Mouse (Mus musculus) heart, embryonic 16.5 days (tissue): ENCODE results near the gene Sash3. TPM values are rescaled to one million over a fixed set of nuclear protein-coding genes. Genes with fewer than 3 reads are reported as not detected.

Experiments
- ATAC-seq: fragments of 200-750 bp; cut with Nextera tagmentation; replicated peaks from 2 replicates; pipeline ENCODE4 v1.8.0; 2017; ENCODE audit warnings: moderate number of reproducible peaks; ENCODE audit not compliant: insufficient read depth, low FRiP score; ENCODE audit errors: extremely low read depth
- H3K27ac ChIP-seq: fragments of 300-500 bp; sonication (generic); 2 replicates; pipeline ENCODE4 v1.5.1; 2014; ENCODE audit warnings: mild to moderate bottlenecking, low read length, control low read depth, moderate library complexity
- H3K27me3 ChIP-seq: fragments of 300-500 bp; sonication (generic); 2 replicates; pipeline ENCODE4 v1.6.1; 2014; ENCODE audit warnings: low read length, mixed read lengths; ENCODE audit not compliant: control insufficient read depth, insufficient read depth
- H3K36me3 ChIP-seq: fragments of 300-500 bp; sonication (generic); 2 replicates; pipeline ENCODE4 v1.6.1; 2014; ENCODE audit not compliant: control insufficient read depth, insufficient read depth
- H3K4me1 ChIP-seq: fragments of 300-500 bp; sonication (generic); 2 replicates; pipeline ENCODE4 v1.6.1; 2014; ENCODE audit warnings: low read length, mixed read lengths; ENCODE audit not compliant: control insufficient read depth, insufficient read depth
- H3K4me2 ChIP-seq: fragments of 300-500 bp; sonication (generic); 2 replicates; pipeline ENCODE4 v1.6.1; 2014; ENCODE audit warnings: low read depth, mild to moderate bottlenecking, control low read depth, low read length
- H3K4me3 ChIP-seq: fragments of 300-500 bp; sonication (generic); 2 replicates; pipeline ENCODE4 v1.5.1; 2014; ENCODE audit warnings: mild to moderate bottlenecking, control low read depth, low read length
- H3K9ac ChIP-seq: fragments of 300-500 bp; sonication (generic); 2 replicates; pipeline ENCODE4 v1.6.1; 2014; ENCODE audit warnings: low read length, control low read depth
- H3K9me3 ChIP-seq: fragments of 300-500 bp; sonication (generic); replicated peaks from 2 replicates; pipeline ENCODE4 v1.6.1; 2016; ENCODE audit warnings: low read length; ENCODE audit not compliant: control insufficient read depth
- WGBS: fragments of 180-500 bp; shearing (Covaris S2); extraction: QIAGEN DNeasy Blood & Tissue Kit; methylation state at CpG from one replicate; pipeline ENCODE4 v1.1.7; 2014; 5-methylcytosine and 5-hydroxymethylcytosine counted together
- polyA plus RNA-seq: library from polyadenylated mRNA; unstranded; fragments of >200 nt; fragmentation: Nextera tagmentation; extraction: Ambion mirVana; gene quantifications from 2 replicates; pipeline ENCODE4 v1.2.1, GENCODE M21; 2015

The Sash3 gene
- polyA plus RNA-seq, 1 experiment from 2014 or later, result 22.3 TPM

DNA sequence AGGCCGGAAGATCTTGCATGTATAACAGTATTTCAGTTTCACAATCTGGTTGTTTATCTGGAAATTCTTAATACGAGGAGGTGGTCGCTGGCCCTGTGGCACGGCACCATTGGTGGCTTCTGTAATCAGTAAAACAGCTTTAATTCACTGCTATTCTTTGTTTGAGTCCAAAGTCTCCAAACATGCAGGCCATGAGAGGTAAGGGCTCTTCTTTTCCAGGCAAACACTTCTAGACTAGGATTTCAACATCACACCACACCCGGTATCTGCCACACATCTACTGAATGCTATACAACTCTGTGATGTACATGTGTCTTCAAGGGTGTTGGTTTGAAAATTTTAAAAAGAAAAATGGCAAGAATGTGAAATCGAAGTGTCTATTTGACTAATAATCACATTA is 45.0 kb downstream of the Sash3 start:
- WGBS, result 89% methylated on average over 6 of the region's 6 CpGs
- H3K27ac ChIP-seq, result no peak overlapping the region
- no peak overlapping the region for H3K9ac ChIP-seq
- no peaks in the 10 kb centered on the region for H3K36me3 ChIP-seq
- no peaks in the 10 kb centered on the region for H3K4me1 ChIP-seq
- no peaks in the 10 kb centered on the region for H3K27me3 ChIP-seq
- no peaks in the 10 kb centered on the region for H3K9me3 ChIP-seq
- no peak overlapping the region for H3K4me2 ChIP-seq
- H3K4me3 ChIP-seq, result no peak overlapping the region
- ATAC-seq, result no peak

DNA sequence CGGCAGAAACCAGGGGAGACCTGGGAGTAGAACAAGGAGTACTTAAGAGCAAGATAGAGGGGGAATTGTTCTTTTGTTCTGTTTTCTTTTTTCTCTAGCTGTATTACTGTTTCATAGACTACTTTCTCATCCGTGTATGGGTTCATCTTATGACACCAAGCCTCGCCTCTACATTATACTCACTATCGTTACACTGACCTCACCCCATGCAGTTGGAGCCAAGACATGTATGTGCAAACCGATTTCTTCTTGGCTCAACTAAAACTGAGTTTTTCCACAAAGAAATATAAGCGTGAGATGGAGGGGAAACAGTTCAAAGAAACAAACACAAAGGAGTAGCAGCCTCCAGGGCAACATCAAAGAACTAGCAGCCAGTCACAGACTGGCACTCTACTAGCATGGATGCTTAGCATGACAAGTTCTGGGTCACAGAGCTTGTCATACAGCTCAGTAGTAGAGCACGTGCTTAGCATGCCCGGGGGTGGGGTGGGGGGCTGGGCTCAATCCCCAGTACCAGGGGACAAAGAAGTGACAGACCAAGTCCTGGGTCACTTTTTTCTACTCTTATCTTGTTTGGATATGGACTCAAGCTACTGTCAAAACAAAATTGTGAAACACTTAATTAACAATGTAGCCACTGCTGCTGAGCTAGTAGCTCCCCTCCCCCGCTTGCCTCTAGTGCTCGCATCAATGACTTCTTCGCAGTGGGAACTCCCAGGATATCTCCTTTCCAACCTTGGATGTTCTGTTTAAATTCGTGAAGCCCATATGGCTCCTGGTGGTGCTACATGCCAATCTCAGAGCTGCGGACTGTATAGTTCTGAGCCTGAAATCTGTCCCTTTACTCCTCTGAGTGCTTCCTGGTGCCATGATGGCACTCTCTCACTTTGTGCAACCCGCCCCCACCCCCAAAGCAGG is 47.3 kb downstream of the Sash3 start:
- H3K27ac ChIP-seq, result no peak overlapping the region
- H3K4me1 ChIP-seq, result no peaks in the 10 kb centered on the region
- H3K36me3 ChIP-seq, result no peaks in the 10 kb centered on the region
- no peaks in the 10 kb centered on the region for H3K9me3 ChIP-seq
- 67% methylated on average over 14 of the region's 14 CpGs for WGBS
- H3K9ac ChIP-seq, result no peak overlapping the region
- no peak overlapping the region for H3K4me3 ChIP-seq
- H3K27me3 ChIP-seq, result no peaks in the 10 kb centered on the region
- no peak overlapping the region for H3K4me2 ChIP-seq
- no peak for ATAC-seq

- no peak overlapping the region for H3K4me3 ChIP-seq
- no peak overlapping the region for H3K4me2 ChIP-seq
- H3K27ac ChIP-seq, result no peak overlapping the region
- WGBS, result 84% methylated on average over 3 of the region's 3 CpGs
- H3K9ac ChIP-seq, result no peak overlapping the region
- peaks cover 2% of the 10 kb centered on the region for H3K4me1 ChIP-seq
- no peaks in the 10 kb centered on the region for H3K36me3 ChIP-seq
- H3K9me3 ChIP-seq, result no peaks in the 10 kb centered on the region
- H3K27me3 ChIP-seq, result no peaks in the 10 kb centered on the region
- ATAC-seq, result no peak
Observed at GRCm38 (mm10) chrX:48197856-48198255, 51.6 kb downstream of the Sash3 start.

DNA sequence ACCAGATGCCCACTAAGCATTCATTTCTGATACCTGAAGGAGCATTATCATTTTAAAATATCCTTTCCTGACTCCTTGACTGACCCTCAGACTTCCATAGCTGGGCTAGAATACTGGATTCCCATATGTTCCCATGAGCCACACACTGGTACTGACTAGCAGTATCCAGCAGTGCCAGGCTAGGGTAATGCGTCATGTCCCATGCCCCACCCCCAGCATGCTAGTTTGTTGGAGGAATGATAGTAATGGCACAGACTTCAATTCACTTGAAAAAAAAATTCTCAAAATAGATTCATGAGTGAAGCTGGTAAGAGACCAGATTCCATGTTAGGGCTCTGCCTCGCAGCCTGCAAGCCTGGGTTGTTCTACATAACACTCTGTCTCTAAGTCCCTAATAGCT is 52.8 kb downstream of the Sash3 start:
- H3K9me3 ChIP-seq, result no peaks in the 10 kb centered on the region
- 50% methylated on average over 2 of the region's 2 CpGs for WGBS
- H3K4me2 ChIP-seq, result no peak overlapping the region
- no peaks in the 10 kb centered on the region for H3K27me3 ChIP-seq
- peaks cover 2% of the 10 kb centered on the region for H3K4me1 ChIP-seq
- H3K27ac ChIP-seq, result no peak overlapping the region; the same call in 1 of the 2 replicates
- no peak overlapping the region for H3K4me3 ChIP-seq
- no peak overlapping the region for H3K9ac ChIP-seq
- no peak for ATAC-seq
- no peaks in the 10 kb centered on the region for H3K36me3 ChIP-seq

- H3K36me3 ChIP-seq, result no peaks in the 10 kb centered on the region
- ATAC-seq, result no peak
- 87% methylated on average over 3 of the region's 3 CpGs for WGBS
Observed at GRCm38 (mm10) chrX:48200699-48201098, 54.5 kb downstream of the Sash3 start.

GRCm38 (mm10) chrX:48201973-48202372 is 55.7 kb downstream of the Sash3 start:
- WGBS, result 78% methylated on average over 7 of the region's 7 CpGs
- H3K4me2 ChIP-seq, result no peak overlapping the region
- H3K27ac ChIP-seq, result no peak overlapping the region
- no peaks in the 10 kb centered on the region for H3K9me3 ChIP-seq
- no peak for ATAC-seq
- no peaks in the 10 kb centered on the region for H3K36me3 ChIP-seq
- H3K4me3 ChIP-seq, result no peak overlapping the region
- H3K27me3 ChIP-seq, result no peaks in the 10 kb centered on the region; the same call in 1 of the 2 replicates
- no peak overlapping the region for H3K9ac ChIP-seq
- peaks cover 2% of the 10 kb centered on the region for H3K4me1 ChIP-seq

More at GRCm38 (mm10) chrX:48200699-48201098, 54.5 kb downstream of the Sash3 start:
- Histone ChIP-seq H3K27ac (no peak overlapping the region), H3K27me3 (no peaks in the 10 kb centered on the region; the same call in 1 of the 2 replicates), H3K9ac (no peak overlapping the region), H3K4me2 (no peak overlapping the region), H3K4me3 (no peak overlapping the region), H3K4me1 (peaks cover 2% of the 10 kb centered on the region), H3K9me3 (no peaks in the 10 kb centered on the region)

GRCm38 (mm10) chrX:48202436-48202835 is 56.2 kb downstream of the Sash3 start:
- H3K36me3 ChIP-seq, result no peaks in the 10 kb centered on the region
- peaks cover 2% of the 10 kb centered on the region for H3K4me1 ChIP-seq
- no peaks in the 10 kb centered on the region for H3K9me3 ChIP-seq
- 88% methylated on average over 7 of the region's 7 CpGs for WGBS
- no peak overlapping the region for H3K27ac ChIP-seq
- no peak for ATAC-seq
- no peak overlapping the region for H3K4me3 ChIP-seq
- no peak overlapping the region for H3K4me2 ChIP-seq
- no peaks in the 10 kb centered on the region; the same call in 1 of the 2 replicates for H3K27me3 ChIP-seq
- H3K9ac ChIP-seq, result no peak overlapping the region

- no peaks in the 10 kb centered on the region; the same call in 1 of the 2 replicates for H3K27me3 ChIP-seq
- ATAC-seq, result no peak
- no peaks in the 10 kb centered on the region for H3K36me3 ChIP-seq
- peaks cover 2% of the 10 kb centered on the region for H3K4me1 ChIP-seq
- no peak overlapping the region for H3K9ac ChIP-seq
- H3K9me3 ChIP-seq, result no peaks in the 10 kb centered on the region
- WGBS, result 79% methylated on average over 4 of the region's 4 CpGs
- H3K4me3 ChIP-seq, result no peak overlapping the region
- H3K4me2 ChIP-seq, result no peak overlapping the region
- no peak overlapping the region for H3K27ac ChIP-seq
Observed at GRCm38 (mm10) chrX:48202995-48203394, 56.8 kb downstream of the Sash3 start.

GRCm38 (mm10) chrX:48203763-48204162 is 57.5 kb downstream of the Sash3 start:
- H3K9ac ChIP-seq, result no peak overlapping the region
- H3K27ac ChIP-seq, result no peak overlapping the region
- no peaks in the 10 kb centered on the region for H3K36me3 ChIP-seq
- WGBS, result 79% methylated on average over 7 of the region's 7 CpGs
- H3K9me3 ChIP-seq, result no peaks in the 10 kb centered on the region
- no peak overlapping the region for H3K4me3 ChIP-seq
- H3K27me3 ChIP-seq, result no peaks in the 10 kb centered on the region; the same call in 1 of the 2 replicates
- no peak for ATAC-seq
- H3K4me1 ChIP-seq, result peaks cover 2% of the 10 kb centered on the region
- no peak overlapping the region for H3K4me2 ChIP-seq
